Mouse (Mus musculus) activated CD4-positive, CD25-positive, alpha-beta regulatory T cell, adult 4 months (primary cell): ENCODE results near the gene Fyco1. TPM values are rescaled to one million over a fixed set of nuclear protein-coding genes. Genes with fewer than 3 reads are reported as not detected.

ENCODE experiments used
- polyA plus RNA-seq, 2 experiments: library from polyadenylated mRNA; unstranded; fragments of 100-300 nt; shearing (Covaris generic); gene quantifications; one replicate each; pipeline ENCODE4 v1.2.1; 2017

Gene Fyco1
- polyA plus RNA-seq, 2 experiments from 2014 or later: 27.8 to 29.5 TPM

Other genes with a start within 250 kb of the Fyco1 start
- gene Slc6a20b, start 219.3 kb downstream of the Fyco1 start, polyA plus RNA-seq: under 1 TPM; 0.47 to 0.83 TPM
- gene Ccr9, start 173.5 kb downstream of the Fyco1 start, polyA plus RNA-seq: 10 to 100 TPM; 15.3 to 36.5 TPM
- under 1 TPM in 1 of 2 experiments, not detected in 1; 0.54 TPM for gene Slc6a20a, start 173.0 kb downstream of the Fyco1 start, polyA plus RNA-seq
- gene Lztfl1, start 134.2 kb downstream of the Fyco1 start, polyA plus RNA-seq: 10 to 100 TPM; 51.1 to 71.1 TPM
- gene Cxcr6, start 45.4 kb downstream of the Fyco1 start, polyA plus RNA-seq: 100 to 1,000 TPM; 117 to 287 TPM
- under 1 TPM; 0.64 to 0.67 TPM for gene Xcr1, start 10.1 kb upstream of the Fyco1 start, polyA plus RNA-seq
- under 1 TPM; 0.77 to 0.80 TPM for gene Ccr1, start 116.8 kb upstream of the Fyco1 start, polyA plus RNA-seq
- not detected for gene Ccr1l1, start 126.5 kb upstream of the Fyco1 start, polyA plus RNA-seq
- gene Ccr3, start 170.1 kb upstream of the Fyco1 start, polyA plus RNA-seq: 1 to 10 TPM; 1.6 to 2.2 TPM